Mouse (Mus musculus) frontal cortex, adult 2 months (tissue): ENCODE results near the gene Nfkbib. TPM values are rescaled to one million over a fixed set of nuclear protein-coding genes. Genes with fewer than 3 reads are reported as not detected.
A peak's percentile ranks its signal among the peaks of the same experiment; 100 is the strongest.

Source experiments
- DNase-seq, 2 experiments: peaks; one replicate each; pipeline ENCODE4 v3.0.0; 2022; ENCODE audit warnings: low spot score in 1 of 2; ENCODE audit errors: extremely low spot score in 1 of 2
- polyA plus RNA-seq: library from polyadenylated mRNA; depleted of rRNA; stranded (reverse); fragments of >200 nt; gene quantifications from 2 replicates; pipeline ENCODE4 v1.2.3, GENCODE M21; 2012

Gene Nfkbib
- polyA plus RNA-seq, 1 experiment = 30.1 TPM

DNA sequence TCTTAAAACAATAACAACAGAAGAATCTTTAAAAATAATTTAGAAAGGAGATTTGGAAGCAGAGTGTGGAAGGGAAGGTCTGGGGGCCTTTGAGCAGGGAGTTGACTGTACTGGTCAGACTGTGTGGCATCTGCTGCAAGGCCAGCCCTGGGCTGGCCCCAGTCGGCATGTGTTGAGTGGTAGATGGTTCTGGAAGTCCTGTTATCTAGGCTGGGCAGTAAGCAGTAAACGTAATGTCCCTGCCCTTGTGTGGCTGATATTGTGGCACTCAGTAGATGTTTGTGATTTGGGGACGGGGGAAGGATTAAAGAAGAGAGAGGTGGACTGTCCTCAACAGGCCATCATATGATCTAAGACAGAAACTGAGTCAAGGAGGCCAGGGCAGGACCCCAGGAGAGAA is 3.0 kb upstream of the Nfkbib start:
- no peak for DNase-seq

DNA sequence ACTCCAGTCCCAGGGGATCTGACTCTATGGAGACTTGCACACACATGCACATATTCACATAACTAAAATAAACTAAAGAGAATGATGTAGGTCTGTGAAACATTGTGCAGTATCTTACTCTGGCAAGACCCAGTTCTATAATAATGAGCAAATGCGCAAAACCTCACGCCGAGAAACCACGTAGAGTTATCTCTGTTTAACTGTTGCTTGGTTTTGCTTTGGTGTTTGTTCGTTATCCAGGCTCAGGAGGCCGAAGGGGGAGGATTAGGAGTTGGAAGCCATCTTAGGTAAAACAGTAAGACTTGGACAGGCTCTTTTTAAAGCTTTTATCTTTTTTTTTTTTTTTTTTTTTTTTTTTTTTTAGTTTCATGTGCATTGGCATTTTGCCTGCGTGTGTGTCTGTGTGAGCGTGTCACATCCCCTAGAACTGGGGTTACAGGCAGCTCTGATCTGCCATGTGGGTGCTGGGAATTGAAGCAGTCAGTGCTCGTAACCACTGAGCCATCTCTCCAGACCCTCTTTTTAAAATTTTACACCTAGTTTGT is 2.2 kb upstream of the Nfkbib start:
- no peak for DNase-seq

DNA sequence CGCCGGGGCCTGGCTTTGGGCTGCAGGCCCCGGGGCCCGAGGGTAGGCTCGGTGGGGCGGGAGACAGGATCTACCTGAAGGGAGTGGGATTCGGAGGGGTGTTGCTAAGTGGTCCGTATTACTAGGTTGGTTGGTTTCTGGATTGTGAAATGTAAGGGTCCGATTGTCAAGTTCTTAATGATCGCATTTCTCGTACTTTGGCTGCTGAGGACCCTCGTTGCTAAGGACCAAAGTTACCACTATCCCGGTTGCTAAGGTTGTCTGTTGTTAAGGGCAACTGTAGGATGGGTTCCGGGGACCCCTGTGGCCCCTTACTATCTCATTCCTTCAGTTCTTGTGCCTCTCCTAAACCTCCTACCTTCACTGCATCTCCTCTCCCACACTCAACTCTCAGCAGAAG is 402 bp downstream of the Nfkbib start:
- DNase-seq = no peak

DNA sequence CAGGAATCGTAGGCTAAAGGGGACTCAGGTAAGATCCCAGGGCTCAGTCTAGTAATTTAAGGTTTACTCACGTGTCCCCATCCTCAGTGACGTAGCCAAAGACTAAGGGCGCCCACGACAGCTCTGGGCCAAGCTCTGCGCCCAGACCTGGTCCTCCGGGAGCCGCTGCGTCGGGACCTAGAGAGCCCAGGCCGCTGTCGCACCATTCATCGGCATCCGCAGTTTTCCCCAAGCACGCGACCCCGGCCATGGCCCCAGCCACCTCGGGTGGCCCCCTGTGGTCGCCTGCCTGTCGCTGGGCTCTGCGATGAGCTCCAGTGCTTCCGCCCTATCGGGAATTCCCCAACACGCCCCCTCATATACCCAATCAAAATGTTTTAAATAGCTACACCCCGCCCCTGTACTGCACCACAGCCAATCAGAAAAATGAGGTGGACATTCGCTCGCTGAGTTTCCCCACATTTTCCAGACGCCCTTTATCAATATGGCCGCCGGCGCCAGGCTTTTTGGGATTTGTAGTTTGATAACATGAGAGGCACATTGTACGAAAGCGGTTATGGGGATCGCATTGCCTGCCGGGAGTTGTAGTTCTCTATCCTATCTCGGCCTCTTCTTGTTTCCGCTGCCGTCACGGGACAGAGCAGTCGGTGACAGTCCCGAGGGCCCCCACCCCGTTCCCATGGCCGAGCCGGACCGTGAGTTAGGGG is 986 bp downstream of the Nfkbib start, which contains the start of gene Sirt2:
TSS of gene Sirt2 (plus strand) at position 563 of the 707 bp plus-strand sequence.
- DNase-seq = peak; percentile 99 to 100

DNA sequence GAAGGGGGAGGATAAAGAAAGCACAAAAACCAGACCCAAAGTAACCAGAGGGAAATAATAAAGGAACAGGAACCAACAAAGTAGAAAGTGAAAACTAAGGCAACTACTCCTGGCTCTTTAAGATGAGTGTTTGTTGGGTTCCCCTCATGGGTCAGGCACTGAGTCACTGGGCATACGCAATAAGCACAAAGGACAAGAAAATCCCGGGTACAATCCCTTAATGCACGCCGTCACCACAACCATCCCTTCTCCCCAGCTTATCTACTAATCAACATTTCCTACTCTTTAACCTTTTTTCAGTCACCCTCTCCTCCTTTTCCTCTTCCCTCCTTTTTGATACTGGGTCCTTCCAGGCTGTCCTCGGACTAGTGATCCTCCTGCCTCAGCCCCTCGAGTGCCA is 2.1 kb downstream of the Nfkbib start:
- DNase-seq = no peak

DNA sequence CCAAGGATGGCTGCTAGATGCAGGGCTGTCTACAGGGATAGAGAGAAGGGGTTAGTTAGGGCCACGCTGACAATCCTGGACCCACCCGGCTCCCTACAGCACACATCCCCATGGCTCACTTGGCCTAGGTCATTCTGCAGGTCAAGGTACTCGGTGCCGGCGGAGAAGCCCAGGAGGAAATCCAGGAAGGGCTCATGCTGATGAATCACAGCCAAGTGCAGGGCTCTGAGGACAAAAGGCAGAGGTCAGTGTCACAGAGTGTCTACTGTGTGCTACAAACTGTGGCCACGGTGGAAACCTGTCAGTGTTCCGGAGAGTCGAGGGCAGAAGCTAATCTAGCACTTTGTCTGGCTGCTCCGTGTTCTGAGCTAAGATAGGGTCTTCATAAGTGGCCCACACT is 5.4 kb downstream of the Nfkbib start:
- DNase-seq = no peak

DNA sequence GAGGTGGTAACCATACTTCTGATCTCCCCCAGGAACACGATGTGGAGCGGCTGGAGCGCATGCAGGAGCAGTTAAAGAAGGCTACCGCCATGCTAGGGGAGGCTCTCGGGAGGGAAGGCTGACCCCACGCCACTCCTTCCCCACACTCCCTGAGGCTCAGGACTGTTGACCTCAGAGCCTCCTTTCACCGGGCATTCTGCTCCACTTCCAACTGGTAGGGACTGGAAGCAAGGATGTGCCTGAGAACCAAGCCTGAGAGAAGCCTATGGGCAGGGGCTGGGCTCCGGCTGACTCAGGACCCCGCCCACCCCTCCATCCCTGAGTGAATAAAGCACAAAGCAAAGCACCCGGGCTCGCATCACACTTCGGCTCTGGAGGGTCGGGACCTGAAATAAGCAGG is 8.7 kb downstream of the Nfkbib start:
- DNase-seq = no peak

DNA sequence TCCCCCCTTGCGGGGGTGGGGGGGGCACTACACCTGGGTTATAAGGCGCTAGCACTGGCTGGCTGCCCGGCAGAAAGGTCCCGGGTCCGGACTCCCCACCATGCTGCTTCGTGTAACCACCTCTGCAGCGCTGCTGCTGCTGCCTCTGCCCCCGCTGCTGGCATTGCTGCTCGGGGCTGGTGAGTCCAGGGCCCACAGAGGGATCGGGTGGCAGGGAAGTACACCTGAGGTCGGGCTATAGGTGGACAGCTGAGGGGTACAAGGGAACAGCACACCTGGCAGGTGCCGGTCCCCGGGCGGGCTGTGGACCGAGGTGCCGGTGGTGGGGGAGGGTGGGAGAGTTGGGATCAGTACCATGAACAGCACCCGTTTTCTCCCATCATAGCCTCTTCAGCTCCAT is 11.2 kb downstream of the Nfkbib start, which contains the start of gene Ccer2:
TSS of gene Ccer2 (plus strand) at position 96 of the 400 bp plus-strand sequence.
- DNase-seq = no peak

DNA sequence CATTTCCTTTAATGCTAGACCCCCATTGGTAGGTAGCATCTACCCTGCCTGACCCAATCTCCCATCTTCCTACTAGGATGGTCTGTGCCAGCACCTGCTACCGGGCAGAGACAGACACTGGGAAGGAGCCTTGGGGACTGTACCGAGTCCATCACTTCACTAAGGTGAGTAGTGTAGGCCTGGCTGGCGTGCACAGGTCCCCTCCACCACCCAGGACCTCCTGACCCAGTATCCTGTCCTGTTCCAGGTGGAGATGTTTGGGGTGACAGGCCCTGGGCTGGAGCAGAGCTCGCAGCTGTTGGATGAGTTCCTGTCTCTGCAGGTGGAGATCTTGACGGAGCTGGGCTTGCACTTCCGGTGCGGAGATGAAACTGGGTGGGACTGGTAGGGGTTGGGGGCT is 17.4 kb downstream of the Nfkbib start:
- no peak for DNase-seq

DNA sequence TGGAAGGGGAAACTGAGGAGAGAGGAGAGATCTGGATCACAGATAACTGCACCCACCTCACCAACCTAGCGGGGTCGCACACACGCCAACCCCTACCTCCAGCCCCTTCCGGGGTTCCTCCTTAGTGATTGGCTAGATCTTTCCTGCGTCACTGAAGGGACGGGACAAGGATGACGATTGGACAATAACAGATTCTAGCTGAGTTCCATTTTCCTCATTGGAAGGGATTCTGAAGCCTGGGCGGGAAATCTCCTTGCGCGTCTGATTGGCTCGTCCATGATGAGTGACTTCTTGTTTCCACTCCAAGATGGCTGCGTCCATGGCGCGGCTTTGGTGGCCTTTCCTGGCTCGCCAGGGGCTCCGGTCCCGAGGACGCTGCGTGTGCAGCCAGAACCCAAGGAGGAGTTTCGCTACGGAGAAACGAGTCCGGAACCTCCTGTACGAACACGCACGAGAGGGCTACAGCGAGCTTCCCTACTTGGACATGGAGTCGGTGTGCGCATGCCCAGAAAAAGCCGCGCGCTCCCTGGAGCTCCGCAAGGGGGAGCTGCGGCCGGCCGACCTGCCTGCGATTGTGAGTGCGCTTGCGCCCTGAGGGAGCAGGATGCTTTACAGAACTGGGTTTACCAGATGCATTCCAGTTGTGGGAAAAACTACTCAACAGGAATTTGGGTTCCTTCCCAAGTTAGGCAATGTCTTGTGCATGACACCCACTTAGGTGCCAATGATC is 25.4 kb downstream of the Nfkbib start, which contains the start of the genes Mrps12 and Sars2:
TSS of gene Mrps12 (minus strand) at position 112 of the 730 bp plus-strand sequence.
TSS of gene Sars2 (plus strand) at position 284 of the 730 bp plus-strand sequence.
- peak; percentile 98 for DNase-seq

DNA sequence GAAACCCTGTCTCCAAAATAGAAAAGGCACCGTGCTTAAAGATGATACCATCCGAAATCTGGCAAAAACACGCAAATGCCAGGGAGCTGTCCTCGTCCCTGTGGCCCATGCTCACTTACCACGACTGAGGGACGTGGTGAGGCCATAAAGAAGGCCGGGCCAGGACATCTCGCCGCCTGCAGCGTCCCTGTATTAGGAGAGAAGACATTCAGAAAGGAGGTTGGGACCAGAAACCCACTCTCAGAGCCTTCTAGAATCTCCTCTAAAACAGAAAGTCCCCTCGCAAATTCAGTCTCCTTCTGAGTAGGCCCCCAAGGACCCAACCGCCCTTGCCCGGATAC is 26.0 kb downstream of the Nfkbib start:
- no peak for DNase-seq

DNA sequence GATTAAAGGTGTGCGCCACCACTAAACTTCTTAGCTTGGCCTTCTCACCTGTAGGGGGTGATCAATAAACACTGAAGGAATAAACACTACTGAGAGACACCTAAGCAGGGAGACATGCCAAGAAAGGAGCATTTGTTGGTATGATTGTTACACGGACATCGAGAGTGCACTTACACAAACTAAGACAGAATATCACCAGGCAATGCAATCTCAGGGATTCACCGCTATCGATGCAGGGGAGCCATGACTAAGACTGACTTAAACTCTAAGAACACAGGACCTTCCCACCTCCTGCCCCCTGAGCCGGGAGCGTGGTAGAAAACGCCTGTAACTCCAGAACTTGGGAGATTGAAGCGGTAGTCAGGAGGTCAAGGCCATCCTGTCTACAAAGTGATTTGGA is 26.4 kb downstream of the Nfkbib start:
- no peak for DNase-seq

DNA sequence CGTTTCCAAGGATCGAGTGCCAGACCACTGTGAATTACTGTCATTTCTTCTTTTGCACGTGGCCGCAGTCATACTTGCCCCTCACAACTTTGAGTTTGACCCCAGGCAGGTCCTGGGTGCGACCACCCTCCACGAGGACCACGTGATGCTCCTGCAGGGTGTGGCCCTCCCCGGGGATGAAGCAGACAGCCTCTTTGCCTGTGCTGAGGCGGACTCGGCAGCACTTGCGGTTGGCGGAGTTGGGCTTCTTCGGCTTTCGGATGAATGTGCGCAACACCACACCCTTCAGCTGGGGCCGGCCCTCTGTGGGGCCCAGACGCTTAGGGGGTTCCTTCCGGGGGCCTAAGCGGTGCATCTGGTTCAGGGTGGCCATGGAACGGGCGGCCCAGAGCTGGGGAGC is 27.5 kb downstream of the Nfkbib start:
- DNase-seq = no peak

DNA sequence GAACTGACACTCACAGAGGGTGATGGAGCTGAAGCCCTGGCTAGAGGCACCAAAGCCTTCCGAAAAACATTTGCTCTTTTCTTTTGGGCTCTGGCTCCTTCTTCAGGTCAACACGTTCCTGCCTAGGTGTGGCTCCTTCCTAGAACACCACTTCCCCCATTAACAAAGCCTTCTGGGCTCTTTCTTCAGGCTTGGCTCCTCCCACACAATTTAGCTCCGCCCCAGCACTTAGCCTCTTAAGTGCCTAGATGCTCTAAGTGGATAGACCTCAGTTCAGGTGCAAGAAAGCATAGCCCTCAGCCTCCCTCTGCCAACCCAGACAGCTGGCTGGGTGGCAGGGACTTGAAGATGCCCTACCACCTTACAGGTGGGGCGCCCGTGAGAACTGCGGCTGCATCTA is 31.6 kb downstream of the Nfkbib start:
- DNase-seq = no peak

DNA sequence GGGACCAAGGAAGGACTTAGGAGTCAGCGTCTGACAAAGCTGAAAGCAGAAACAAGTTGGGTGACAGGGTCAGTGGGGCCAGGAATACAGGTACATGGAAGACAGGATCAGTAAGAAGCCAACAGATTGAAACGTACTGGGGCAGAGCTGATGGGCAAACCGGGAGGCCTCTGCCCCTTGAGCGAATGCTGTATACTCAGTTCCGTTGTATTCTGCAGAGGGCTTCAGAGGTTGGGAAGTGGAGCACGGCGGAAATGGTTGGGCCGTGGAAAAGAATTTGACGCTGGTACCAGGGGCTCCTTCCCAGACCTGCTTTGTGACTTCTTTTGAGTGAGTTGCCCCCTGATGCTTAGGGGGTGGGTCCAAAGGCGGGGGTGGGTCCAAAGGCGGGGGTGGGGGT is 34.1 kb downstream of the Nfkbib start:
- no peak for DNase-seq

DNA sequence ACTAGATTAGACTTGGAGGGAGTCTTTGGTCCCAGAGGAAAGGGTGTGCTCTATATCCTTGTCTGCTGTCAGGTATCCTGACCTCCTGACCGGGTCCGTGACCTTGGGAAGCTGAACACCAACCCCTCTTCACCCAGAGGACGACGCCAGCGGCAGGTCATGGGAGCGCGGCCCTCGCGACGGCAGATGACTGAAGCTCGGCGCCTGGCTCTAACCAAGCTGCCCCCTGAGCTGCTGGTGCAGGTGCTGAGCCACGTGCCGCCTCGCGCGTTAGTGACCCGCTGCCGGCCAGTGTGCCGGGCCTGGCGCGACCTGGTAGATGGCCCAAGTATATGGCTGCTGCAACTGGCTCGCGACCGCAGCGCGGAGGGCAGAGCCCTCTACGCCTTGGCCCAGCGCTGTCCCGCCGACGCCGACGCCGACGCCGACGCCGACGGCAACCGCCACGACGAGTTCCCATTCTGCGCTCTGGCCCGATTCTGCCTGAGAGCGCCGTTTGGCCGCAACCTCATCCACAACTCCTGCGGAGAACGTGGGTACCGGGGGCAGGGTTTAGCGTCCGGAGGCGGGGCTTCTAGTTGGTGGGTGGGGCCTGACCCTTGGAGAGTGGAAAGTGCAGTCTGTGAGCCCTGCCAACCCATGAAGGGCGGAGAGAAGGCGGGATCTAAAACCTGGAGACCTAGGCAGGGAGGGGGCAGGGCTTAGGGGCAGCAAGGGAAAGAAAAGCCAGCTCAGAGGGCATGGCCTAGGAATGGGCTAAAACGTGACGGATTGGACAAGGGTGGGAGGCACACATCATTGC is 34.8 kb downstream of the Nfkbib start:
- DNase-seq = peak in 1 of 2 experiments; percentile 53

DNA sequence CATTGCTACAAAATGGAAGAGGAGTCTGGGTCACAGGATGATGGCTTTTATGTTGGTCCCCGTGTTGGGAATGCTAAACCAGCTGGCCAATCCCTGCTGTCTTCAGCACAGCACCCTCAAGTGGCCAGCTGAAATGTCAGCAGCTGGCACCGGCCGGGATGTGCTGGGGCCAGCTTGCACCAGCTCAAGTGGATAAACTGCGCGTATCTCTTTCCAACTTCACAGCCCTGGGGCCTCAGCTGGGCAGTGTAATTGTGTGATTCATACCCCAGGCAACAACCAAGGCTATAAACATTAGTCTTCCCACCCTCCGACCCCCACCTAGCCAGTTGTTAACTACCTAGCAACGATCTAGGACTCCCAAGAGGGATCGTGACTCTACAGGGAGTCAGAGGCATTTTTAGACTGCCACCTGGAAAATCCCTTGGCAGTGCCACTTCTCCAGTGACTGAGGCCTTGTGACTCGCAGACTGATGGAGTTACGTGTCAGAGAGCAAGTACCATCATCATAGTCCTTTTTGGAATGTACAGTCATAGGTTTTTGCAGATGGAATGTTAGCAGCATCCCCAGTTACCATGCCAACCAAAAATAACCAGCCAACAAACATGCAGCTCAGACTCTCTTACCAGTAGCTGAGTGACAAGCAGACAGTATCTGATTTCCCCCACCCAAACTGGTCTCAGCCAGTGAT is 39.5 kb downstream of the Nfkbib start:
- DNase-seq = peak; percentile 58 to 59

DNA sequence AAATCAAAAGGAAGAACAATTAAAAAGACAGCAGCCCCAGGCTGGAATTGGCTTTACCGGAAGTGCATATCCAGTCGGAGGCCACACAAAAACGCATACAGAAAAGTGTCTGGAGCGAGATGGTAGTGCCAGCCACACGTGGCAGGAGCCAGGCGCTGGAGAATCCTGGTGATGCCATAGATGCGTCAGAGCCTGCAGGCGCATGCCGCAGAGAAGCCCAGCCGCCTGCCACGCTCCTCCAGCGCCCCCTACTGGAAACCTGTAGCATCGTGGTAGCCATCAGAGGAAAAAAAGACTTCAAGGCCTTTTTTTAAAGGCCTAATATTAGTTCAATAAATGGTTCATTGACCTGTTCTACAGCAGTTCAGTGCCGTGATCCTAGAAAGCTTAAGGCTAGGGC is 40.7 kb downstream of the Nfkbib start:
- peak; percentile 63 to 90 for DNase-seq

DNA sequence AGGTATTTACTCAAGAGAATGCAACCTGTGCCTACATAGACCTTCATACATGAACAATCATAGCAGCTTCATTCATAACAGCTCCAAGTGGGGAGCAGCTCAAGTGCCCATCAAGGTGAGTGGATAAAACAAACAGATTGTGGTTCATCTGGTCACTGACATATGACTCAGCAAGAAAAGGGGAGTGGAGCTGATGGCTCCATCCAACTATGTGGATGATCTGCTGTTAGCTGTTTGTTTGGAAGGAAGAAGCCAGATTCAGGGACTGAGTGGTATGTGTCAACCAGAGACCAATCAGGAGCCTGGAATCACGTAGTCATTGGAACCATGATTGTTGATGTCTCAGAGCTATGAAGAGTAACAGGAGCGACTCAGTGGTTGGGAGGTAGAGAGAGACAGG is 42.7 kb downstream of the Nfkbib start:
- no peak for DNase-seq

DNA sequence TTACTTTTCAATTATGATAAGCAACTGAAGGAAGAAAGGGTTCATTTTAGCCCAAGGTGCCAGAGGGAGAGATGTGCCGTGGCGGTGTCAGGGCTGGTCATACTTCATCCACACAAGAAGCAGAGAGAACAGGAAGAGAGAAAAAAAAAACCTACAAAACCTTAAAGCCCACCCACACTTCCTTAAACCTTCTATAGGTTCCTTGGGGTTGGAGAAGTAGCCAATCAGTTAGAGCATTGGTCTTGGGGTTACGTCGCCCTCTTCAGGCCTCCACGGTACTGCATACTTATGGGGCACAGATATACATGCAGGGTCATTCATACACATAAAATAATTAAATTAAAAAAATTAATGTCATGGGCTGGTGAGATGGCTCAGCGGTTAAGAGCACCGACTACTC is 45.2 kb downstream of the Nfkbib start:
- no peak for DNase-seq
